Mouse (Mus musculus) thymus, adult 2 months (tissue): ENCODE measurements around the gene Dock9.

Experiments
- CTCF ChIP-seq: fragments of 200-500 bp; IDR thresholded peaks from 2 replicates; pipeline ENCODE4 v1.5.1; 2012; ENCODE audit warnings: mild to moderate bottlenecking, control low read depth, low read length, moderate library complexity, borderline replicate concordance; ENCODE audit not compliant: control insufficient read depth, poor library complexity, insufficient read depth; ENCODE audit errors: extremely low read depth
- POLR2A ChIP-seq: fragments of 200-500 bp; IDR thresholded peaks from 2 replicates; pipeline ENCODE4 v1.6.1; 2012; ENCODE audit warnings: mild to moderate bottlenecking, low read length, control low read depth, moderate library complexity; ENCODE audit not compliant: control insufficient read depth, poor library complexity, insufficient read depth; ENCODE audit errors: extremely low read depth

GRCm38 (mm10) chr14:121714268-121714667, 83.4 kb downstream of the Dock9 start:
- TF ChIP-seq CTCF (no peak), POLR2A (no peak)
